Mouse (Mus musculus) c-Kit-positive CD71-positive TER-119-negative erythroid progenitor cells, embryonic 14.5 days (primary cell): Measurements from ENCODE around the gene Ccdc60.
"Not testable (repeated sequence)": the region's sequence is repeated elsewhere in the genome, so short reads cannot be mapped to it uniquely, and the experiment has no call there.

Source experiments
- DNase-seq: peaks from one replicate; pipeline ENCODE4 v3.0.0-alpha.2; 2013; ENCODE audit warnings: low read depth

Gene Ccdc60

GRCm38 (mm10) chr5:116288849-116289570 lies at the start of gene Ccdc60:
Gene Ccdc60 (minus strand): TSS chr5:116288985.
- no peak for DNase-seq

GRCm38 (mm10) chr5:116336191-116336590 lies 47.4 kb upstream of the Ccdc60 start:
- DNase-seq: no peak

GRCm38 (mm10) chr5:116328911-116329310 lies 40.1 kb upstream of the Ccdc60 start:
- no peak for DNase-seq

GRCm38 (mm10) chr5:116323401-116323800 lies 34.6 kb upstream of the Ccdc60 start:
- no peak for DNase-seq

- DNase-seq: no peak
These were observed 33.7 kb upstream of the Ccdc60 start for GRCm38 (mm10) chr5:116322365-116323027.

GRCm38 (mm10) chr5:116313711-116314110 lies 24.9 kb upstream of the Ccdc60 start:
- no peak for DNase-seq

- DNase-seq: no peak
These were observed 23.4 kb upstream of the Ccdc60 start for GRCm38 (mm10) chr5:116312111-116312737.

GRCm38 (mm10) chr5:116311636-116312035 lies 22.9 kb upstream of the Ccdc60 start:
- DNase-seq: no peak

GRCm38 (mm10) chr5:116309383-116309801 lies 20.6 kb upstream of the Ccdc60 start:
- DNase-seq: no peak

GRCm38 (mm10) chr5:116305557-116305956 lies 16.8 kb upstream of the Ccdc60 start:
- DNase-seq: no peak

- not testable (repeated sequence) for DNase-seq
These were observed 16.4 kb upstream of the Ccdc60 start for GRCm38 (mm10) chr5:116305146-116305545.

- no peak for DNase-seq
These were observed 12.2 kb upstream of the Ccdc60 start for GRCm38 (mm10) chr5:116300984-116301383.

- no peak for DNase-seq
These were observed 4.7 kb upstream of the Ccdc60 start for GRCm38 (mm10) chr5:116293501-116293900.

GRCm38 (mm10) chr5:116290584-116290983 lies 1.8 kb upstream of the Ccdc60 start:
- DNase-seq: no peak

GRCm38 (mm10) chr5:116289897-116290296 lies 1.1 kb upstream of the Ccdc60 start:
- DNase-seq: no peak

GRCm38 (mm10) chr5:116288183-116288582 lies 602 bp downstream of the Ccdc60 start:
- DNase-seq: no peak

- DNase-seq: no peak
These were observed 3.1 kb downstream of the Ccdc60 start for GRCm38 (mm10) chr5:116285532-116286176.

- DNase-seq: no peak
These were observed 8.3 kb downstream of the Ccdc60 start for GRCm38 (mm10) chr5:116280518-116280917.

- no peak for DNase-seq
These were observed 10.3 kb downstream of the Ccdc60 start for GRCm38 (mm10) chr5:116278436-116278918.

- no peak for DNase-seq
These were observed 10.8 kb downstream of the Ccdc60 start for GRCm38 (mm10) chr5:116277951-116278350.

- DNase-seq: no peak
These were observed 14.0 kb downstream of the Ccdc60 start for GRCm38 (mm10) chr5:116274818-116275217.

GRCm38 (mm10) chr5:116274365-116274764 lies 14.4 kb downstream of the Ccdc60 start:
- no peak for DNase-seq
